Mouse (Mus musculus) layer of hippocampus, adult 18-20 months (tissue): ENCODE results near the gene Chst15. TPM values are rescaled to one million over a fixed set of nuclear protein-coding genes. Genes with fewer than 3 reads are reported as not detected.
A peak's percentile ranks its signal among the peaks of the same experiment; 100 is the strongest.

ENCODE experiments used
- DNase-seq, 2 experiments: peaks; one replicate each; pipeline ENCODE4 v3.0.0; 2022; ENCODE audit warnings: low spot score in 2 of 2
- total RNA-seq, 2 experiments: library from RNA; stranded (reverse); gene quantifications; 2 replicates each; pipeline ENCODE4 v1.2.3; 2021

Chst15 gene
- total RNA-seq, 2 experiments from 2014 or later: 39.3 to 45.0 TPM

DNA sequence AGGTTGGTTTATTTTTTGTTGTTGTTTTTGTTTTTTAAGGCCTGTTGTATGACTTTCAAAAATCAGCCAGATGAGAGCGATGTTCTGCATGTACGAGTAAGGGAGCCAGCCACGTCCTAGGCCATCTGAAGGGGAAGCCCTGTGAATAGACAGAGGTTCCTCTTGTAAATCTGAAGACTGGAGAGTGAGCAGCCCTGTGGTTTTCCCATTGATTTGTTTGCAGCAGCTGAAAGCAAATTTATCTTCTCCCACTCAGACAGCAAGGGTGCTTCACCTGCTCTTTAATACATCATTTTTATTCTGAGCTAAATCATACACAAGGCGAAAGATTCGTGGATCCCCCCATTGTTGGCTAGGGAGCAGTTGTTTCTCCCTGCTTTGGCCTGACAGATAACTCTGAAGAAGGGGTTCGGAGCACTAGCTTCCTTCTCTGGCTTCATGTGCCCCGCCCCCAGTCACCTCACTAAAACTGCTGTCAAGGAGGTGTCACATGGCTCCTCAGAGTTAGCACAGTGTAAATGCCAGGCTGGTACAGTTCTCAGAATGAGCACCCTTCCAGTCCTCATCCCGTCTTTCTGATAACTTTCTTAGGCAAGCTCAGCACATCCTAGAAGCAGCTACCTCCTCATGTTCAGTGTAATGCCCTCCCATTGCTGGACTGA is 12.5 kb downstream of the Chst15 start:
- DNase-seq: no peak

GRCm38 (mm10) chr7:132303988-132304387 is 13.0 kb downstream of the Chst15 start:
- DNase-seq: no peak

- DNase-seq: no peak
These were observed 14.4 kb downstream of the Chst15 start for GRCm38 (mm10) chr7:132302508-132303241.

GRCm38 (mm10) chr7:132299661-132300210 is 17.3 kb downstream of the Chst15 start:
- DNase-seq: no peak

GRCm38 (mm10) chr7:132298412-132298990 is 18.5 kb downstream of the Chst15 start:
- DNase-seq: no peak

GRCm38 (mm10) chr7:132296661-132297443 is 20.2 kb downstream of the Chst15 start:
- no peak for DNase-seq

GRCm38 (mm10) chr7:132296132-132296531 is 20.9 kb downstream of the Chst15 start:
- no peak for DNase-seq

- no peak for DNase-seq
These were observed 29.7 kb downstream of the Chst15 start for GRCm38 (mm10) chr7:132287340-132287664.

DNA sequence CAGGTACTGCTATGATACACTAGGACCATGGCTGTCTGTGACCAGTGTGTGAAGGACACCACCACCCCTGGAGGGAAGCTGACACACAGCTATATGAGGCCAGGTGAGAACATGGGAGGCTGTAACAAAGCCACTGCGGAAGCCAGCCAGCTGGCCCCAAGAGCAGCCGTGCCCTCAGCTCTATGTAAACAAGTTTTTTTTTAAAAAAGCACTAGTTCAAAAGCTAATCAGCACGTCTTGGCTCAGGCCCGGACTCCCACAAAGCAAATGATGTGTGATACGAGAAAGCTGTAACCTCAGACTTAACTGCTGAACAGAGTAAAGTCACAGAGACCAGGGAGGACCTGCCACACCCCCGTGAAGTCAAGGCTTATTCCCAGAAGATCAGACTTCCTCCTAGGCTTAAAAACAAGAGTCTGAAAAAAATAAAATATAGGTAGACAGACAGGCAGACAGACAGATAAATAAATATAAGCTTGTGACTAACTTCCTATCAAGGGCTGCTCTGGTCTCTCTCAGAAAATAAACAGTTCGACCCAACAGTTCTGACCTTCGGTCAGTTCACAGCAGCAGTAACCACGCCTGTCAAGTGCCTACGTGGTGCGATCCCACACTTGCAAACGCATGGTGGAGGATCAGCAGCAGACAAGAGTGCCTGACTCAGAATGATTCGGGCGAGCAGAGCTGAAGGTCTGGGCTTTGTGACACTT is 30.2 kb downstream of the Chst15 start:
- DNase-seq: peak in 1 of 2 experiments; percentile 60

DNA sequence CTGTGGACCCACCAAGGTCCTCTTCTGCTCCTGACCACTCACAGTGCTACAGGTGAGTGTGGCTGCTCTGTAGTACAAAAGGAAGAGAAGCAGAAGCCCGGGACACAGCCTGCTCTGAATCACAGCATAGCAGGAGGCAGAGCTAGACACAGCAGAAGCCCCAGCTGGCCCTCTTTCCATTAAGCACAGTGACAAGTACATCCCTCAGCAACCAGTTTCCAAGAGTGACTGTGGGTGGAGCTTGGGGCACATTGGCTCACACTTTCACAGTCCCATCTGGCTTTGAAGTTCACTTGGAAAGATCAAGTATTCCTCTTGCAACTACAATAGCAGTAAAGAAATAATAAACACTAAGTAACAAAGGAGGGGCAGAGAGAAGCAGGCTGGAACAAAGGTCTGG is 32.2 kb downstream of the Chst15 start:
- peak; percentile 79 to 91 for DNase-seq

- DNase-seq: peak in 1 of 2 experiments; percentile 75
These were observed 32.8 kb downstream of the Chst15 start for GRCm38 (mm10) chr7:132284048-132284737.

DNA sequence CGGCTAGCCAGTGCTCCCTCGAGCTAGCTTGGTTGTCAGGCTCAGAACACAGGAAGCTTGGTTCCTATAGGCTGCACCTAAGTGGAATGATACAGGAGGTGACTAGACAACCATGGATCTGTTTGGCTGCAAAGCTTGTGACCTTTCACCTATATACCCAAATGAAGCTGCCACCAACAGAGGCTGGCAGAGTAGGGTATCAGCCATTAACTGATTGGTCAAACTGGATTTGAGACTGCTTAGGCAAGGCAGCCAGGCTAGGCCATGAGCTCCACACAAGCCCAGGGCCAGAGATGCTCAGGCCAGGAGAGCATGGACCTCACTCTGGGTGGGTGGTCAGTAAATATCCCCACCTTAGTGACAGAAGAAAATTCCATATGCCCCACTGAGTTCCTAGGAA is 34.5 kb downstream of the Chst15 start:
- DNase-seq: no peak

DNA sequence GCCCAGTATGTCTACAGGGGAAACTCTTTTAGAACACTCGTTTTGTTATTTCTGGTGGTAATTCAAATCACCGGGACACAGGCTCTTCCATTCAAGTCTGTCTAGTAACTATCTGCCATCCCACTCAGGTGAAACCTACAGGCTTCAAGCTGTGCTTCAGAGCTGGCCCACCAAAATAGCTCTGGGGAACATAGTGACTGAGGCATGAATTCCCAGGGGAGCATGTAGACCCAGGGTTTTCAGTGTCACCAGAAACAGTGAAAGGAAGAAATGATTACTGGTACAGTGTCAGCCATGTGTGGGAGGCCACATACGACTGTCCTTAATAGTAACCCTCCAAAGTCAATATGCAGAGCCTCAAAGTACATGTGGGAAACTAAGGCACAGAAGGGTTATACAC is 34.9 kb downstream of the Chst15 start:
- no peak for DNase-seq

- DNase-seq: peak in 1 of 2 experiments; percentile 46
These were observed 35.3 kb downstream of the Chst15 start for GRCm38 (mm10) chr7:132281753-132282152.

- no peak for DNase-seq
These were observed 38.4 kb downstream of the Chst15 start for GRCm38 (mm10) chr7:132278658-132279057.

GRCm38 (mm10) chr7:132276287-132276686 is 40.7 kb downstream of the Chst15 start:
- no peak for DNase-seq

DNA sequence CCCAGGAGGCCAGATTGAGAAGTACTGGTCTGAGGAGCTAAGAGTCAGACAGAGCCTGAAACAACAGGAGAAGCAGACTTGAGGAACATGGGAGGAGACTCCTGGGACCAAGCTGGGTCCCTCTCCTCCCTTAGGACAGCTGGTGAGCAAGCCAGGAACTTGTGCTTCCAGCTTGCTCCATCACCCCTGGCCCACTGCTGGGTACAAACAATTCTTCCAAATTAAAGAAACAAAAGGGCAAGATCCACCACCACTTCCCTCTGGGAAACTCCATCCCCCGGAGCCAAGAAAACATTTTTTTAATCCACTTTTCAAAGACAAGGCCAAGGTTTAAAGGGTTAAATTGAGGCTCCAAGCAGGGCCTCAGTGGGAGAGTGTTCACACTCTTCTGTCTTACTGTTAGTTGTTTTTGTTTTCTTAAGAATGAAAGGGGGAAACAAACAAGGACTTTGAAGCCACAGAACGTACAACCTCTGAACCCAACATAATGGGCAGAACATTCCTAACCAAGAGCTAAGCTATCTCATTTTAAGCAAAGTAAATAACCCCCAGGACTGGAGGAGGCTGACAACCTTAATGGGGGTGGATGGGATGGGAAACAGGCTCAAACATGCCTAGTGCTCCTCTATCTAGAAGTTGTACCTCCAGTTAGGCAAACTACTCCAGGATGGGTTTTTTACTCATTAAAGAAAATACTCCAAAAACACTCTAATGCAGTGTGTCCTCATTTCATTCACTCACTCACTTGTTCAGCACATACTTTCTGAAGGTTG is 43.1 kb downstream of the Chst15 start:
- no peak for DNase-seq

- DNase-seq: no peak
These were observed 44.0 kb downstream of the Chst15 start for GRCm38 (mm10) chr7:132272984-132273383.

DNA sequence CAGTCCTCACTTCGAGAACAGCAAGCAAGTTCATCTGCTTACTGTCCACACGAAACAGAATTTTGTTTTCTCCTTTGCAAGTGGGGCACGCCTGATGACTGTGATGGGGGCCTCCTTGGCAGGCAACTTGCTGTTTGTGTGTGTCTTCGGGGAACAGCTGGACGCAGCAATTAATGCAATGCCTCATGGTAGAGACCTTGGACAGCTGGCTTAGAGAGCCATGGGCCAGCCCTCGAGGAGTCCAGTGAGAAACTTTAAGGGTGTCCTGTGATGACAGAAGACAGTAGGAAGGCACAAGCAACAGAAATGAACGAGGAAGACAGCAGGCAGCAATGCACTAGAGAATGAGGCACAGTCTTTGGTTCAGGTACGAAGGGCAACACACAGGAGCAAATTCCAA is 46.7 kb downstream of the Chst15 start:
- no peak for DNase-seq
